Mouse (Mus musculus): ENCODE results near the gene Adam19.

Gene Adam19

DNA sequence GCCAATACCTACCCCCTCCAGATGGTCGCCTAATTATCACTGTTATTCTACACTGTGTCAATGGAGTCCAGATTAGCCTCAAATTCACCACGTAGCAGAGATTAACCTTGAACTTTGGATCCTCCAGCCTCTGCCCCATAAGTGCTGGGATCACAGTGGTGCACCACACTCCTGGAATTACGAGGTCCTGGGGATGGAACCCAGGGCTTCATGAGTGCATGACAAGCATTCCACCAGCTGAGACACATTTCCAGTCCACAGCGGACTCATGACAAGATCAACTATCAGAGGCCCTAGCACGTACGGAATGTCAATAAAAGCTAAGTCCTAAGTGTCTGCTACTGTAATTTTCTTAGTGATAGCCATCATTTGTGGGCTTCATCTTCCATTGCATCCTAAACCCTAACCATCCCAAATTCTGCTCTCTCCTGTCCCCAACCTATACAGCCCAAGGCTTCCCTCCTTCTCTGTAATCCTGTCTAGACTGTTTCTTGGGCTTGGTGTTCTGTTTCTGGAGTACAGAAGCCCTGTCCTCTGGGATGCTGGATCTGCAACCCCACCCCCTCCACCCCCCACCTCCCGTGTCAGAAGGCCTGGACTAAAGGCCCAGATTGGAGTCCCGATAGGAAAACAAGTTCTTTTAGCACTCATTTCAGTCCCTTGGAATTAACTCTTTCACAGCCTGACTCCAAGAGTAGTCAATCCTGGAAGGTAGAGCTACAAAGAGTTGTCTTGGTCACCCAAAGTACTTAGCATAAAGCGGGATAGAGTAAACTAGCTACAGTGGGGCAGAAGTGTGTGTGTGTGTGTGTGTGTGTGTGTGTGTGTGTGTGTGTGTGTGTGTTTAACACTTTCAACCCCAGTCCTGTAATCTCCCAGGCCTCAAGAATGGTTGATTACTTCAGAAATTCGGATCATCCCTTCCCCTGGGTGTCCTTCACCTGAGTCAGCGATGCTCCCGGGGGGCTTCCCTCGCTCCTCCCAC, 589 bp upstream of the Adam19 start:
- DNase-seq = no peak

DNA sequence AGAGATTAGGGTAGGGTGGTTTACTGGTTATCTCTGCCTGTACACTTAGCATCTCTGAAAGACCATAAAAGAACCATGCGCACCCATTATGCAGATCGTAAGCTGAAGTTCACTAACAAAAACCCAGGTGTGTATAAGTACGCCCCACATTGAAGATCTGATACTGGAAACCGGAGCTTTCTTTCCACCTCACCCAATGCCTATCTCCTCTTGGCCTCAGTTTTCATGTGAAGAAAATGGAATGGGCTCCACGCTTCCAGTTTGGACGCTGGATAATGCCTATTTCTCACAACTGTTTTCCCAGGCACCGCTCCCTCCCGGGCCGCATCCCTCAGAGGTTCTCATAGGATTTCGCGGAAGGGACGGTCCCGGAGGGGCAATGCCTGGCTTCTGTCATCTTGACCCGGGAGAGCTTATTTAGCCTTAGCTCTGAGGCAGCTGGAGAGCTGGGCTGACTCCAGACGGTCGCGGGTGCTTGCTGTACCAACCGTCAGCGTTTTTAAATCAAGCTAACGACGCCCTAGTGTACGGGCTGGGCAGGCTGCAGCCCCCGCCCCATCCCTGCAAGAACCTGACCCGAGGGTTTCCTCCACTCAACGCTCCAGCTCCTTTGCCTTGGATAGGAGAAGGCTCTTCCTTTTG, 1.1 kb downstream of the Adam19 start:
- DNase-seq = no peak

DNA sequence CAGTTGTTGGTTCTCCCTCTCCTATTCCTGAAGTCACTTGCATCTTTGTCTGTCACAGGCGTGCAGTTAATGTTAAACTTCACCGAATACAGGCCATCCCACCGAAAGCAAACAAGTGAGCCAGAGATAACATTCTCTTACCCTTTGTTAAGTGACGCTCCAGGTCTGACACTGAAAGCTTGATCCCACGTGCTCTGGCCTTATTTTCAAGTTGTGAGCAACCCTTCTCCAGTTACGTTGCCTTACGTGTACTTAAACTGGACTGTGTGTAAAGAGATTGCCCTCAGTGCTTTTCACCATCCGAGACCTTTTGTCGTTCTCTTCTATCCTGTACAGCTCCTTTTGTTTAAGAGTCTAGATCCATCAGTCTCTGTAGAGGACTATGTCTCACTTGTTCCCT, 2.2 kb downstream of the Adam19 start:
- DNase-seq = no peak

DNA sequence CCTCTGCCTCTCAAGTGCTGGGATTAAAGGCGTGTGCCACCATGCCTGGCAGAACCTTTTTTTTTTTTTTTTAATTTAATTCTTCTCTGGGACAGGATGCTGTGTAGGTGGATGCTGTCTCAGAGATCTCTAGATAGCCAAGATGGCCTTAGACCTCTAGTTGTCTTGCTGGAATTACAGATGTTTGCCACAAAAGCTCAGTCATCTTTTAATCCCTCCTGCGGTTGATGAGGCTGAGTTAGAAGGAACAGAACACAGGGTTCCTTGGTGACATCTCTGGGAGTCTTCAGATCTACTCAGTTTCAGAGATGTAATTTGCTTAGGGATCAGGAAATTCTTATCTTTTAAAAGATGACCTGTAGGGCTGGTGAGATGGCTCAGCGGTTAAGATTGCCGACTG, 3.1 kb downstream of the Adam19 start:
- DNase-seq = no peak

DNA sequence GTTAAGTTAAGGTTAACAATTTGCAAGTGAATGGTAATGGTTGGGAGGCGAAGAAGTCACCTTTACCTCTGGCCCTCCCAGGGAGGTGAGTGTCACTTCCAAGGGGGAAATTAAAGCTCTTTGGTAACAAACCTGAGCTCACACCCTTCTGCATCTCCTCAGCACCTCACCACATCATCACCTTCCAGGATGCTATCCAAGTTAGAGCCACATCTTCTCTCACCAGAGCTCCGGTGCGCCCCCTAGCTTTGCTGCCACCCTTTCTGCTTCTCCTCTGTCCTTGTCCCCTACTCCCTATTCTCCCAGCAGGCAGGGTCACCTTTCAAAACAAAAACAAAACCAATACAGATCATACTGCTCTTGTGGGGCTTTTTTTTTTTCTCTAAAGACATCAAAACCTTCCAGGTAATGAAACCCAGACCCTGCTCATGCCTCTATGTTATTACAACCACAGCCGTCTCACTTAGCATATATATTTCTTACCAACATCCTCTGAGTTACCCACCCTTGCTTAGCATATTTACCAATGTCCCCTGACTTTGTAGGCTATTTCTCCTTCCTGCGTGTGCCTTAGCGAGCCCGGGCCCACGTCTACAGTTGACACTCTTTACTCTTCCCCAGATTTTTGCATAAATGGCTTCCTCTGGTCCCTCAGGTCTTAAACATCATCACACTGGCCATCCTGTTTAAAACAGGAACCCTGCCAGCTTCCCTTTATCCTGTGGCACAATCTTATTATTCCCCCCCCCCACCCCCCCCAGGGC, 4.3 kb downstream of the Adam19 start:
- no peak for DNase-seq

DNA sequence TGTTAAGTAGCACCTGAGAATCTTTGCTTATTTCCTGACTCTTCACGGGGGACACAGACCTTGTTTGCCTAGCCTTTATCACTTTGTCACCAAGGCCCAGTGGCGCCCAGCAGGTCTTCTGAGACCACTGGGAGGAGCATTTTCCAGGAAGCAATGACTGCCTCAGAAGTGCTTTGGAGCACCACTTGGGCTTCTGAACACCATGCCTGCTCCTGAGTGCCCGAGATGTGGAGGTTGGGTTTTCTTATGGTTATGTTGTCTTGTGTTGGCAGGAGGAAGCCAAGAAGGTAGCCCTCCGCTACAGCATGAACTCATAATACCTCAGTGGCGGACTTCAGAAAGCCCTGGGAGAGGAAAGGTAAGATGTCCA, 4.8 kb downstream of the Adam19 start:
- no peak for DNase-seq

DNA sequence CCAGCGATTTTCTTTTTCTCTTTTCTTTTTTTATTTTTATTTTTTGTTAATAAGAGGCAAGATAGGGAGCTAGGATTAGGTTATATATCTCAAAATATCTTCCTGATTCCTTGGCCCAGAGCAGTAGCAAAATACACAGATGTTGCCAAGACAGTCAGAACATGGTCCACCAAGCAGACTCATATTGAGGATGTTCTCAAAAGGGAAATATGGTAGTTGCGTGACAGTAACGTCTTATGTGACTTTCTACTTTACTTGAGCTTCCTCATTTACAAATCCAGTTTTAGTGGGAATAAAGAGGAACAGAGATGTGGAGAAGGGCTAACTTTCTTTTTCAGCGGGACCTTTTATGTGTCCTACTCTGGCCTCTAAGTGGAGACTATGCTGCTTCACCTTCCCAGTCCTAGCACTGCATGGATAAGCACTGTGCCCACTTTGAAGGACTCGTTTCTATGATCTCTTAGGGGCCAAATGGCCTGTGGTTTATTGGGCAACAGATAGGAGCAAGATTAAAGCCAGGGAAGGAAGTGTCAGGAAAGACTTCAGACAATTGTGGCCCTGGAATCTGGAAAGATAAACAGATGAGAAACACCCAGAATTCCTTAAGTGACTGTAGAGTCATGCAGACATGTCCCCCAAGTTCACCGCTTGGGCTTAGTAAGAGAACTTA, 6.1 kb downstream of the Adam19 start:
- DNase-seq = no peak

DNA sequence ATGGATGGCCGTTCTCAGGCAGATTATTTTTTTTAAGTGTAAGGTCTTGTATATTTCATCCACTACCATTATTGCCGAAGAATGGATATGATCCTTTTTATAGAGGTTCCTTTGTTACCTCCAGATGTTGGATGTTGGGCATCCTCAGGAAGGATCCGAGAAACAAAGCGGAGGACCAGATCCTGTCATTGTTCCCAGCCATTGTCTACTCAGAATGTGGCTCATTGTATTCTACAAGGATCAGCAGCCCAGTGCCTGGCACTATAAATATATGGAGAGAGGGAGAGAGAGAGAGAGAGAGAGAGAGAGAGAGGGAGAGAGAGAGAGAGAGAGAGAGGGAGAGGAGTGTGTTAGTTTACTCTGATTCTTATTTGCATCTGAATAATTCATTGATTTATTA, 6.8 kb downstream of the Adam19 start:
- no peak for DNase-seq

DNA sequence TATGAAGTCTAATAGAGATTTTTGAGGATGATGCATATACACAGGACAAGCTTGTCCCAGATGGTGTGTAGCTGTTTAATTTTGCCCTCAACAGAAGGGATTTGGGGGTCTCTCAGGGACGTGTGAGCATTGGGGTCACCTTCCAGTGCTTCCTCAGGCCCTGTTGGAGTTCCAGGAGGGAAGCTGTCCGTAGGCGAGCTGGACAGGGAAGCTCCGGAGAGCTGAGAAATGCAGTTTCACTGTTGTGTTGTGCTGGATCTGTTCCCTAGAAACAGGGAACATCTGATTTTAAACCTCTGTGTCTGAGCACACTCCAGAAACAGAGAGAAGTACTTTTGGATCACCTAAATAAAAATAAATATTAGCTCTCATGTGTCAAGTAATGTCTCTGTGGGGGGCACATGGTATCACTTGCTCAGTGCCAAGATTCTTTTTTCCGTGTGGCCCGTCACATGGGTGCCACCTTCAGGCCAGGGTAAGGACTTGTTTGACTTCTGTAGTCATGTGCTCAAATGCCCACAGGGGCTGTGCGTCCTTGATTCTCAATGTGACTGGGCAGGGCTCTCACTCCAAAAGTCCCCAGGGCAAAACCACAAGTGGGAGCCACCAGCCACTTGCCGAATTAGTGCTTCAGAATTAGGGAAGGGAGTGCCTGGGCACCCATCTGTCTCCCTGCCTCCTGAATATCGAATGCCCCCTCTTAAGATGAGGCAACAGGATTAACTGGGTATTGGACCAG, 7.4 kb downstream of the Adam19 start:
- no peak for DNase-seq

DNA sequence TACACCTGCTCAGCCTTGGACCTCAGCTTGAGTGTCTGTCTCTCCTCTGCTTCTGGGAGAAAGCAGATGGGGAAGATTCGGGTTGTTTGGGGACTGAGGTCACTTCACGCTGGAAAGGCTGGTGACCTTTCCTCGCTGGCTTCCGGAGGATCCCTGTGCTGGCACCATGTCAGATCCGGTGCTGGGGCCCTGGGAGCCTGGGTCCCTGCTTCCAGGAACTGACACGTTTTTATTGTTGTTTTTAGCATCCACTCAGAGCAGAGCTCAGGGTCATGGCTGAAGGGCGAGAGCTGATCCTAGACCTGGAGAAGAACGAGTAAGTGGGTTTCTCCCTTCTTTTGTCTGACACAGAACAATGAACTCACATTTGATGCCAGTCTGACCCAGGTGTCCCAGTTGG, 9.0 kb downstream of the Adam19 start:
- no peak for DNase-seq

DNA sequence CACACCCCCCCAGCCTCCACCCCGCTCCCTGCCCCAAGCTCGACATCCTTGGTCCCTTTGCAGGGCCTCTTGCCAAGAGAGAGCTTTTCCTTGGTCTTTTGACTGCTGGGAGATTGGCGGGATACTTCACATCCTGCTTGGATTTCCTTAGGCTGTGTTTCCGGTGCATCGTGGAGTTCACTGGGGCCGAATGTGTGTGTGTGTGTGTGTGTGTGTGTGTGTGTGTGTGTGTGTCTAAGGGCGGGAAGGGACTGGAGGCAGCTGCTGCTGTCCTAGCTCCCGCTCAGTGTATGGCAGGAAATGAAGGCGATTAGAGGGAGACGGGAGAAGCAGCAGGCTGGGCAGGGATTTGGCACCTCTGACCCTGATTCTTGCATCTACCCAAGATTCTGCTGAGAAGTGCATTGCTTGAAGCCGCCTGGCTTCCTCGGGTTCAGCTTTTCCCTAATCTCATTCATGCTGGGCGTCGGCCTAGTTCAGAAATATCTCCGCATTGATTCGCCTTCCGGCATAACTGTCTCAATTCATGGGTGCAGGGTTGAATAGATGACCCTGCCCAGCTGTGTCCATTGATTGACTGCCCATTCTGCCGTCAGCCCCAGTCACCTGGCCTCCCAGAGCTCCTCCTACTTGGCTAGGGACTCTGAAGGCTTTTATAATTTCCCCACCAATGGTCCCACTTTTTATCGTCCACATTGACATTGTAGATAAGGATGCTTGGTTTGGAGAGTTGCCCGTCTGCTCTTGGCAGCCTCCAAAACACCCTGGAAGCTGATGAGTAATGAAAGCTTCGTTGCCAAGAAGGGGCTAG, 9.6 kb downstream of the Adam19 start:
- DNase-seq = no peak

DNA sequence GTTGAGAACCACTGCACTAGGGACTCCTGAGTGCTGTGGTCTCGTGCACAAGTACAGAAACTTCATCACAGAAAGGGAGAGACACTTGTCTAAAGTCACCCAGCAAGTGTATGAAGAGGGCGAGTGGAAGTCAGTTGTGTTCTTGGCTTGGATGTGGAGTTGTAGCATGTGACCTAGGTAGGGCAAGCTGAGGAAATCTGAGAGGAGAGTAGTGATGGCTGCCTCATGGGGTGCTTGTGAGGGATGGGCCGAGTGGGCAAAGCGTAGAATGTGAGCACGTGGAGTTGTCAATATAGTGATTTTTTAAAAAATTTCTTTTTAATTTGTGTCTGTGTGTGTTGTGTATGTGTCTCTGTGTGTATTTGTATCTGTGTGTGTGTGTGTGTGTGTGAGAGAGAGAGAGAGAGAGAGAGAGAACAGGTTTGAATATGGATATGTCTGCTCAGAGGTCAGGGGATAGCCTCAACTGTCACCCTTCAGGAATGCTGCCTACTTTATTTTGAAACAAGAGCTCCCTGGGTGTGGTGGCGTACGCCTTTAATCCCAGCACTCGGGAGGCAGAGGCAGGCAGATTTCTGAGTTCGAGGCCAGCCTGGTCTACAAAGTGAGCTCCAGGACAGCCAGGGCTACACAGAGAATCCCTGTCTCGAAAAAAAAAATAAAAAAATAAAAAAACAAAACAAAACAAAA, 11.7 kb downstream of the Adam19 start:
- DNase-seq = no peak

DNA sequence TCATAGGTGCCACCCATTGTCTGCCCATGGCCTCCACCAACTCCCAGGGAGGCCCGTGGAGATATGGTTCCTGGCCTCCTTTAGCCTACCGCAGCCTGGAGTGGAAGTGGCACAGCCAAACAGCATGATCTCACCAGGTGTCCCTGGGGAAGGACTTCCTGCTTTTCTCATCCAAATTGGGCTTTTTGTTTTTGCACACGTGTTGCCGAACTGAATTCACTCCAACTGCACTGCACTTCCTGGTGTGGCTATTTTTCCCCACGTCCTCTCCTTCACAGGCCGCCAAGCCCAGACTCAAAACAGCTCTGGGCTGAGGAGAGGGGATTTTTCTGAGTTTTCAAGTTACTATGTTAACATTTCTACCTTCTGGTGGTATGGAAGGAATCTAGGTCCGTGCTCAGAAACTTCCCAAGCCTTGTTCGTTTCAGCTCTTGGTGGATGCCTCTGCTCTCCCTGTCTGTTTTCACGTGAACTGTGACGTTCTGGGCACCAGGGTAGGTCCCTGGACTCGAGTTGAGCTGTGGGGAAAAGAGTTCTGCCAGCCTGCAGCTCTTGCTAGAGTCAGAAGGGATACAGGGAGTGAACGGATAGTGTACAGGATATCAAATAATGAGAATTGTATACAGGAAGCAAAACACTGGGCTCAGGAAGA, 13.1 kb downstream of the Adam19 start:
- no peak for DNase-seq

DNA sequence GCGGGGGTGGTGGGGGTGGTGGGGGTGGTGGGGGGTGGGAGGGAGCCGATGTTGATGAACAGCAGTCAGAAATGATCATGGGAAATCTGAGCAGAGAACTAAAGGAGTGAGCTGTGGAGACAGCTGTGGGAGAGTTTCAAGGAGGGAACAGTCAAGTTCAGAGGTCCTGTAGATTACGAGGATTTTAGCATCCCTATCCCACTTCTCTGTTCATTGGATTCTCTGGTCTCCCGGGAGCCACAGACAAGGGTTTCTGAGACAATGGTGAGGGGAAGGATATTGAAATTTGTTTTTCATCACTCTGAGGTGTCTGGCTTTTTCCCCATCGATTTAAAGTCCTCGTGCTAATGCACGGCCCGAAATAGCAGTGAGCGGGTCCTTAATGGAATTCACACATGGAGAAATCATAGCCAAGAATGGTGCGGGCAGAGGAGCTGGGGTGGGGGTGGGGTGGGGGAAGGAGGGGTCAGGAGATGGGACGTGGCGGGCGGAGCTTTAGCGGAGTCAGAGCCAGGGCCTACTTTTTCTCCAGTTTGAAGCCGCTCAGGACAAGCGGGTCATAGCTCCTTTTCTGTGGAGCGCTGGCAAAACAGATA, 13.7 kb downstream of the Adam19 start:
- no peak for DNase-seq

DNA sequence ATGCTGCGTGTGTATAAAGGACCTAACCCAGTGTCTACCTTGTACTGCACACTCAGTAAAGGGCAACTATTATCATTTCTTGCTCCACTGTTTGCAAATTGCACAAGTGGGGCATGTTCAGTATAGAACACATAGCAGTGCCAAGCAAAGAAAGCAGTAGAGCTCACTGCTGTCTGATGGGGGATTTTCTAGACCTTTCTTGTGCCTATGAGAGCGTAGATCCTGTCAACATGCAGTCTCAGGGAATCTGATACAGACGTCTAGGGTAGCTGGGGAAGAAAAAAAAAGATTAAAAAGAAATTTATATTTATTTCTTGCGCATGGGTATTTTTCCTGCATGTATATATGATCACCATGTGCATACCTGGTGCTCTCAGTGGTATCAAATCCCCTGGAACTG, 14.4 kb downstream of the Adam19 start:
- DNase-seq = no peak

DNA sequence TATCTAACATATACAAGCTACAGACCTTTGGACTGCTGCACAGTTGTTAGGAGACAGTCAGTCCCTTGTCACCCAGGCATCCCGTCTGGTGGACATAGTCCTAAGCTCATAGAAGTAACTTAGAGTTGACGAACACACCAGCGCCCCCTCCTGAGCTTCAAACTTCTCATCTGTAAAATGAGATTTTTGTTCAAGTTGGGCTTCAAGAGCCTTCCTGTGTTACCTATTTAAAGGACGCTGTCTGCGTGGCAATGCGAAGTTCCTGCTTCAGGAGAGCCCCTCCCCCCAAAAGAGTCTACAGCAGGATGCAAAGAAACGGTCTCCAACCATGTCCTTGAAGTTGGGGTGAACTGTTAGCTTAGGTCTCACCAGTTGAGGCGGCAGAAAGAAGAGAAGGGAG, 15.0 kb downstream of the Adam19 start:
- no peak for DNase-seq

DNA sequence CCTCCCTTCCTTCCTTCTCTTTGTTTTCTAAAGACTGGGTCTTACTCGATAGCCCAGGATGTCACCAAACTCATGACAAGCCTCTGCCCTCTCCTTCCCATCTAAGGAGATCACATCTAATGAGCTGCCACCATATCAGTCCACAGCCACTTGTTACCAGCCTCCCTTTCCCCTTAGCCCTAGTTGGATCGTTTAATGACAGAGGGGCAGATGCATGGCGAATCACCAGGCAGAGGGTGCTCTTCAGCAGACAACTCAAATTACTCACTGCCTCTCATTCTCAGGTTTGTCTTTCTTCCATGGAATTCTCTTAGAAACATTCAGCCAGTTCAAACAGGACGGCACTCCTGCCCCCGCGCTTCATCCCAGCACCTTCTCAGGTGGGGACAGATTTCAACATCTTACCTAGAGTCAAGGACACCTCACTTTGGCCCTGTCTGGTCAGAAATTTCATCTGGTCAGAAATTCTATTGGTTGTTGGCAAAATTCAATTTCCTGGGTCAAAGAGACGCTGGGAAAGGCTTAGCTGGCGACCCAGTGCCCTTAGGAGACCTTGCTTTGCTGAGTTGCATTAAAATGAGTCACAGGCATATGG, 16.8 kb downstream of the Adam19 start:
- no peak for DNase-seq

DNA sequence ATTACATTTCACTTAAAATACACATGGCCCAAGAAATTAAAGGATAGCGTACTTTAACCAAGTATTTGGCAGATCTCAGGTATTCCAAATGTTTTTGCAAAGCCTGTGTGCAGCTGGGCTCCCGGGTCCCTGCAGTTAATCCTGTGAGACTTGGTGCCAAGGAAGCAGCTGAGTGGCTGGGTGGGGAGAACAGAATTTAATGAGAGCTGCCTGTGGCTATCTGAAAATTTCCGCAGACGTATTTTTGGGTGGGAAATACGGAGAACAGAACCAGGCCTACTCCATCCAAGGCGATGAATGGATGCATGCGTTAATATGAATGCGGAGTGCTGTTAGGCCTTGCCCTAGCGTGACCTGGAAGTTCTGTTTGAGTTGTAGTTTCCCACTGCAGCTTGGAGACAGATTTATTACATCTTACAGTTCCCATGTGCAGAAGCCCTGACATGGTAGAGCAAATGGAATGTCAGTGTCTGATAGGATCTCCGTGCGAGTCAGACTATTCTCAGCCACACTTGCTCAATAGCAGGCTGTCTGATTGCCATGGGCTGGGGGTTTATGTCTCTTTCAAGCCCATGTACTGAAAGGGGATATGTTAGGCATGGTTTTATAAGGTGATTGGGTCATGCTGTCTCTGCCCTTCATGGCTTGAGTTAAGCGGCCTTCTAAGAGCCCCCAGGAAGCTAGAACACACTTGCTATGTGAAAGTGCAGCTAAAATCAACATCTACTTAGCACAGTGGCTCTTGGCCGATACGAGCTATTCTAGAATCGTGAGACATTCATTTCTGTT, 17.5 kb downstream of the Adam19 start:
- no peak for DNase-seq
